Mouse (Mus musculus) layer of hippocampus, postnatal 10 days (tissue): ENCODE measurements around the gene Serpina11. TPM values are rescaled to one million over a fixed set of nuclear protein-coding genes. Genes with fewer than 3 reads are reported as not detected.

Experiments
- DNase-seq, 2 experiments: peaks; one replicate each; pipeline ENCODE4 v3.0.0; 2021; ENCODE audit warnings: low spot score in 2 of 2
- long read RNA-seq: library from polyadenylated mRNA; stranded (forward); transcript quantifications from one replicate; pipeline ENCODE4 v2.0.0, GENCODE M21; 2023
- total RNA-seq, 2 experiments: library from RNA; stranded (reverse); gene quantifications; 2 replicates each; pipeline ENCODE4 v1.2.3; 2021

Serpina11 gene
- not detected for total RNA-seq
- long read RNA-seq, result 0 reads

DNA sequence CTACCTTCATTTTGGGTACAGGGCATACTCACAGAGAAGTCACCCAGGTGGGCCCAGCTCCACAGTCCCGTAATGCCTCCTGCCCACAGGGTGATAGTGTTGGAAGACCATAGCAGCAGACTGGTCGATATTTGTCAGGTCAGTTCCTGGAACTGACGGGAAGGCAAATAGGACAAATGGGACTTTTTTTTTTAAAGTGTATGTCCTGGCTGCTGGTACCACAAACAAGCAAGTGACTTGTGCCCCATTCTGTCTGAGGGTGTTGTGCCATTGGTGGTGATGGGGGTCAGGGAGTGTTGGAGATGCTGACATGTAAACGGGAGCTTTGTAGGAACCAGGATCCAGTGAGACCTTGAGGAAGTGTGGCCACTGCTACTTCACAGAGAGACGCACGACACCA is at the start of gene Serpina11:
Gene Serpina11 (minus strand): TSS at position 101 of the 400 bp plus-strand sequence.
- DNase-seq, result no peak

DNA sequence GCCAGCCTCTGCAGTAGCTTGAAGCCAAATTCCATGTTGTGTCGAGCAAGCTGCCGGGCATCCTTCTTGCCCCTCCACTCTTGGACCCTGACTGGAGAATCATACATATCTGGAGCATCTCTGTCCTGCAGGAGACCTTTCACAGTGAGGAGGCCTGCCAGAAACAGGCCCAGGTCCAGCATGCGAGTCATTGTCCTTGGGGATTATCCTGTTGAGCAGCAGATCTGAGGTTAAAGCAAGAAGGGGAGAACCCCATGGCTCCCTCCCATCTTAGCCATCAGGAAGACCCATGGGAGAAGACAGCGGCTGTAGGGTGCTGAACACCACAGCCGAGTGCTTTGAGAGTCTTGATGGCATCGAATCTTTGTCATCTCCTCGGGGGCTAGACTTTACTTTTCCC is 48.4 kb upstream of the Serpina11 start:
- DNase-seq, result no peak

DNA sequence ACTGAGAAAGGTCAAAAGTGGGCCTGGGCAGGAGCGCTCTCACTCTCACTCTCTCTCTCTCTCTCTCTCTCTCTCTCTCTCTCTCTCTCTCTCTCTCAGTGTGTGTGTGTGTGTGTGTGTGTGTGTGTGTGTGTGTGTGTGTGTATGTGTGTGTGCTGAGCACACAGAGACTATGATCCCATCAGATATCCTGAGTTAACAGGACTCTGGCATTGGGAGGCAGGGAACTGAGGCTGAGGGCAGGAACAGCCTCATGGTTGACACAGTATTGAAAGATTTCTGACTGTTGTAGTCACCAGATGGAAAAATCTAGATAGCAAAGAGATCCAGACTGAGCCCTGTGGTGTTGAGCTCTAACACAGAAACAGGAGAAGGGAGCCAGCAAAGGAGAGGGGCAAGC is 44.0 kb upstream of the Serpina11 start:
- no peak for DNase-seq

DNA sequence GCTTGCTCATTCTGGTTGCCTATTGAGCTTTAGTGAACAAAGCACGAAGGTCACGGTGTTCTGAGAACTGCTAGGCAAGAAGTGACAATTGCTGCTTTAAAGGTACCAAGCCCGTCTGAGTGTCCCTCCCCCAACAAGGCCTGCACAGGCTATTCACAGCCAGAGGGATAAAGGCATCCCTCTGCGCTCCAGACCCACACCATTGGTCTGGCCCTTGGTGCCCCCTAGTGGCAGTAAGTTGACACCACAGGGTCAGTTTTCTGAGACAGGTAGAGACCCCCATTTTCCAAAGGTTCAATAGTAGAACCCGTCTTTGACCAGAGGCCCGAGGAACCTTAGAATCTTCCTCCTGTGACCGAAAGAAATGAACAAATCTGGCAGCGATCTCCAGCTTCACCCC is 40.2 kb upstream of the Serpina11 start:
- peak in 1 of 2 experiments; percentile 17 for DNase-seq

DNA sequence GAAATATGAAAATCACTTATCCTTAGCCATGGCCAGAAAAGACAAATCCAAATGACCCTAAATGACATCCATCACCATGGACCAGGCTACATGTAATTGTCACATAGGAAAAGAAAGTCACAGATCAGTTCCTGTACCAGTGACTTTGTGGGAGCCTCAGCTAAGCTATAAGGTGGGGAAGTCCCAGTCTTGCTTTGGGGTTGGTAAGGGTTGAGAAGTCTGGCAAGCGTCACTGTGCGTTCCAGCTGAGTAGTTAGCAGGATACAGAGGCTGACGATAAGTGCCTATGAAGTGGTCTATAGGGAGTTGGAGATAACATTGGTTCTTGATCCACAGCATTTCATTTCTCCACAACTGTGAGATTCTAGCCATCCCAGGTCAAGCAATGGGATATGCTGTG is 25.5 kb upstream of the Serpina11 start:
- DNase-seq, result no peak

DNA sequence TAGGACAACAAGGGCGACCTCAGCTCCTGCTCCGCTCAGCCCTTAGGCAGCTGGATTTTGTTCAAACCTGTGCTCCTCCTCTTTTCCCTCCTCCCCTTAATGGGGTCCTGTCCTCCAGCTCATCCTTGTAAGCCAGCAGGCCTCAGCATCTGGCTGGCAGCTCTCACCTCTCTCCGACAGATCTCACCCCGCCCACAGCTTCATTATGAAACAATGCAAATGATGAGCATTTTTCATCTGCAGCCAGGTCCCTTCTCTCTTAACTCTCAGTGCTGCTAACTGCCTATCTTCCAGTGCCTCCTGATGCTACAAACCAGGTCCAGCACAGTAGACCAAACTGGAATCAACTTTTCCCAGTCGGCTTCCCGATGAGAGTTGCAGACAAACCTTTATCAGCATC is 23.9 kb upstream of the Serpina11 start, which contains the start of gene Serpina9:
Gene Serpina9 (minus strand): TSS at position 136 of the 400 bp plus-strand sequence.
- DNase-seq, result no peak

DNA sequence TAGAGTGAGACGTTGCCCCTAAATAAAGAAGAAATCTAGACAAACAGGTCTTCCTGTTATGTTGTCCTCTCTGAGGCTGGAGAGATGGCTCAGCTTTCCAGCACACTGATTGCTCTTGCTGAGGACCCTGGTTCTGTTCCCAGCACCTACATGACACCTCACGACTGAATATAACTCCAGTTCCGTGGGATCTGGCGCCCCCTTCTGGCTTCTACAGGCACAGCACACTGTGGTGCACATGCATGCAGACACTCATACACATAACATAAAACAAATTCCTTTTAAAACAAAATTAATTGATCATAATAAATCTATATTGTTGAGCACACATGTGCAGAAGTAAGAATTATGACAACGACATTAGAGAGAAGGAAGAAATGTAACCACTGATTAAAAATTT is 14.9 kb upstream of the Serpina11 start:
- no peak for DNase-seq

DNA sequence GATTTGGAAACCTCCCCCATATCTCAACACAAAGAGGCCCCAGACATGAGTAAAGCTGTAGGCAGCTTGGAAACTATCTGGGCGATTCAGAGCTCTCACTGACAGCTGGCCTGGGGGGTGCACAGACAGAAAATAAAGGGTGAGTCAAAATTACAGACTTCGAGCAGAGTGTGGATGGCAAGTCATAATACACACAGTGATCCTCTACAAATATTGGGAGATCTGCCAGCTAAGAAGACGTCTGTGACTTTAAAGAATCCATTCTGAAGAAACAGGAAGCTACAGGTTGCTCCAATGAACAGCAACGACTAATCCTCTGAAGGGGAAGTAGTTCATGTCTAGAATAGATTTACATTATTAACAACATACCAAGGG is 13.5 kb upstream of the Serpina11 start:
- DNase-seq, result no peak

DNA sequence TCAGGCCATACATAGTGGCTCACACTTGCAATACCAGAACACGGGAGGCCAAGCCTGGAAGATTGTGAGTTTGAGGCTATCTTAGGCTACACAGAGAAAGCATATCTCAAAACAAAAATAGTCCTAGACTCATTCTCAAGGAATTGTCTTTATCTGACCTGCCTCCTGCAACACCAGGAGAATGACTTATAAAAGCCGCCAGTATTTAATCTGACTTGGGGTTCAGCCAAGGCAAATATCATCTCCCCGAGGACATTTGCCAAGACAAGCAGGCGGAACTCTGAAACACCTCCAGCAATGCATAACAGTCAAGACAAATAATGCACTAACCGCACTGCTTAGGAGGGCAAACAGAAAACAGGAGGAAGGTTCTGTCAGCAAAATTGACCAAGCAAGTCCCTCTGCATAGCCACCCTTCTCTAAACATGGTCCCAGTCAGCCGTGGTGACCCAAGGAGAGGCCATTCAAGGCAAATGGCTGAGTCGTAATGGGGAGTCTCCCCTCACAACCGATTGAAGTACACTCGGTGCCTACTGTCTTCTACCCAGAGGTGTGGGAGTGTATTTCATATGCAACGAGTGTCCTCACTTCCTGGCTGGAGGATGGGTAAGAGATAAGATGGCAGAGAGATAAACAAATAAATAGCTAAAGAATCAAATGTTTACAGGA is 12.9 kb upstream of the Serpina11 start:
- DNase-seq, result no peak

DNA sequence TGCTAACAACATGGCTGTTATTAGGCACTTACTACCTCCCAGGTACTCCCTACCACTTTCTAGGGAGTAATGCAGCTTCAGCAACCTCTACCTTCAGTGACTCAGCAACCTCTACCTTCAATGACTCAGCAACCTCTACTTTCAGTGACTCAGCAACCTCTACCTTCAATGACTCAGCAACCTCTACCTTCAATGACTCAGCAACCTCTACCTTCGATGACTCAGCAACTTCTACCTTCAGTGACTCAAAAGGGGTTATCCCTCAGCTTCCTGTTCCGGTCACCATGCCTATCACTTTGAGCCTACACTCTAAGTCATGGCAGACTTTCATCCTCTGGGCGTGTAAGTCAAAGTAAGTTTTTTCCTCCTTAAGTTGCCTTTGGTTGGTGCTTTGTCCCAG is 10.8 kb upstream of the Serpina11 start:
- no peak for DNase-seq

DNA sequence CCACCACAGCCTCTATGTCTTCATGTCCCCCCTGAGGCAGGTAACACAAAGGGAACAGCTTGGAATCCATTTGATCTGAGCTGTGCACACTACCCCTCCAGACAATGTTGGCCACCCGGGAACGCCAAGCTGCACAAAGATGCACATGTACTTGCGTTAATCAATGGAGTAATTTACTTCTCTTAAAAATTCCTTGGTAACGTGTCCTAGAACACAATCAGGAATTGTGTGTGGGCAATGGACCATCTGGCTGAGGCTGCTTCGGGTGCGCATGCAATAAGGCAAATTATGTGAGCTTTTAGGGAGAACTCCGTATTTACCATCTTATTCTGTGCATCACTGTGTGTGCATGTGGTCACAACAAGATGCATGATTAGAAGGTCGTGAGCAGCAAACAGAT is 9.9 kb upstream of the Serpina11 start:
- no peak for DNase-seq

DNA sequence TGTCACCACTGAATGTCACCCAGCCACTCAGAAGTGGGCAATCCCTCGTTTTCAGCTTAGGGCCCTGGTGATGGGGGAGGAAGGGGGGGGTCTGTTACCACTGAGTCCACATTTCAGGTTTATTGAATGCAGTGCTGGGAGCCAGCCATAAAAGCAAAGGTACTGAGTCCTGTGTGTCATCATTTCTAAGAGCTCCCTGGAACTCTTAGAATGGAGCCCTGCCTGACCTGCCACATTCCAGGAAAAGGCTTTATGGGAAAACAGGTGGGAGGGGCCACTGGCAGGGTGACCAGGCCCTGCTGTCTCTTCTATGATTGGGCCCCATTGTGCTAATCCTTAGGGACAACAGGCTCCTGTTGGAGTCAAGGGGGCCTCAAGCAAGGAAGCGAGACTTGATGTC is 6.8 kb upstream of the Serpina11 start:
- no peak for DNase-seq

DNA sequence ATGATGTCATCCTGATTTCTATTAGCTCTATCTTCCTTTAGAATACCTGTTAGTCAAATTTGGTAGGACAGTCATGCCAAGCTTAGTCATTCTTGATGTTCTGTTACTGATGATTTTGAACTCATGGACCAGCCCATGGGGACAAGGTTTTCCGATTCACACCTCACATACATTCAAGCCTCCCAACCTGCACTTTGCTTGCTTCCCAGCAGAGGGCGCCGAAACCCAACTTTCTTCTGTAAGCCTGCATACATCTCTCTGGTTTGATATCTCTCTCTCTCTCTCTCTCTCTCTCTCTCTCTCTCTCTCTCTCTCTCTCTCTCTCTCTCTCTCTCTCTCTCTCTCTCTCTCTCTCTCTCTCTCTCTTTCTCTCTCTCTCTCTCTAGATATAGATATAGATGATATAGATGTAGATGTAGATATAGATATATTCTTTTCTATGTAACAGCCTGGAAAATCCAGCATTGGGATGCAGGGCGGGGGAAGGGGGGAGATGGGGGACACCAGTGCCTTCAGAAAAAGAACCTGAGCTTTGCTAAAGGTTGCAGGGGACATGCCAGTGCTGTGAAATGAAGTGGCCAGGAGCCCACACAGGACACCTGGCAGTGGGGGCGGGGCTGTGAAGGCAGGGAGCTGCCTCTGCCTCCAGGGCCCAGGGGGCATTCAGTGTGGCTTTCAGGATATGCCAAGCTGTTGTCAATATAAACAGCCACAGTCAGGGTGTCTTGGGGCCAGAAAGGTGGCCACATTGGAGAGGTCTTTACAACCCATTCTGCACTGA is 5.7 kb upstream of the Serpina11 start:
- DNase-seq, result peak; percentile 82 to 87

DNA sequence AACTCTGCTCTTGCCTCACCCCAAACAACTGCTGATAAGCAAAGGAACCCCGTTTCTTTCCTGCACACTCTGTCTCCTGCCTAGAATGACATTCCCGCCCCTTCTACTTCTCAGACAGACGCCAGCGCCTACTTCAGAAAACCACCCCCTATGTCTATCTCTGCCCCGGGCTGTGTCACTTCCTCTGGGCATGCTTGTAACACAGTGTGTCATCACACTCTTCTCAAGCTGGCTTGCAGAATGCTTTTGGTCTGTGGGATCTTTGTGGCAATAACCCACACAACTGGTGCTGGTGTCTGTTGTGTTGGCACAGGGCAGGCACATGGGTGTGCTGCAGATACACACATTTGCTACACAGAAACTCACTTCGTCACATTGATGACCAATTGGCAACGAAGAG is 3.2 kb upstream of the Serpina11 start:
- no peak for DNase-seq

DNA sequence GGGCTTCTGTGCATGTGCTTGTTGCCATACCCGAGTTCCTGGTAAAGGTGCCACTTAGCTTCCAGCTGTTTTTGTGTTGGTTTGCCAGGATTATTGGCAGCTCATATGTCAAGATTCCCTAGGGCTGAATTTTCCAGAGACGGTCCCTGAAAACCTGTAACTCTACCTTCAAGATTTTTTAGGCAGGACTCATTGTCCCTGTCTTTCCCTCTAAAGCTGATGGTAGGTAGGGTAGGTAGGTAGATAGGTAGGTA is 316 bp downstream of the Serpina11 start:
- no peak for DNase-seq

DNA sequence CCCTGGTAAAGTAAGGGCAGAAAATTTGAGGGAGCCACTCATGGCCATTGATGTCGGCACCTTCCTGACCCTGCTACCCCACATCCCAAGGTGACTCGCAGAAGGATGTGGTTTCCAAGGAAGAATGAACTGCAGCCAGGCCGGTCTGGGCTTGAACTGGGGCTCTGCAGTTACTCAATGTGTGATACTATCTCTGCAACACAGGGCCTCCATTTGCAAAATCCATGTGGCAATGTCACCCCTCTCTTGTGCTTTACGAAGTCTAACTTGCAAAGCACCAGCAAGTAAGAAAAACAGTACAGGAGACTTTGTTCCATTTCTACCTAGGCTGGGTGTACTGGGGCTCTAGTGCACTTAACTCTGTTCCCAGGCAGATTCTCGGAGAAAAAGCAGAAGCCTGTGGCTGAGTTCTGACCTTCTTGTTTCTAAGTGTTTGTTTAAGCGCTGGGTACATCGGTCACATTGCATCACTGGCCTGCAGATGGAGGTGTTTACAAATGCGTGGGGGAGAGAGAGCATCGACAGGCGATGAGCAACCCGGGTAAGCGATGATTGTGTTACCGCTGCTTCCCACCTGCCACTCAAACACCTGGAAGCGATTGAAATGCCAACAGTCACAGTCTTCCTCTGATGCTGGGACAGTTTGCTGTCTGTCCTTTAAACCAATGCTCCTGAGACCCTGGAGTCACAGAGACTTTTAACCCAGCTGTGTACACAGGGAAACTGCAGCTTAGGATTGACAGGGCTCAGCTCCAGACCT is 823 bp downstream of the Serpina11 start:
- no peak for DNase-seq

DNA sequence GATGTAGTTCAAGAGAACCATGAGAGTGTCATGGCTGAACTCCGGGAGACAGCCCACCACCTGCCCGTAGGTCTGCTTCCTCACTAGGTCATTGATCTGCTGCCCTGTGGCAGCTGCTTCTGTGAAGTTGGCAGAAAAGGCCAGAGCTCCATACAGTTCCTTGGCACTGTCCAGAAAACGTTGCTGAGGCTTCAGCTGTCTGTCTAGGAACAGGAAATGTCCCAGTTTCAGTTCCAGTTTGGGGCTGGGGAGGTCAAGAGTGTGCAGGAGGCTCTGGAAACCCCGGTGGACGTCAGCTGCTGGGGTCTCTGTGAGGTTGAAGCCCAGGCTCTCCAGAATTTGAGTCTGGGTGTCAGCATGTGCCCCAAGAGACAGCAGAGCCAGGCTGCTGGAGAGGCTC is 3.9 kb downstream of the Serpina11 start:
- no peak for DNase-seq

DNA sequence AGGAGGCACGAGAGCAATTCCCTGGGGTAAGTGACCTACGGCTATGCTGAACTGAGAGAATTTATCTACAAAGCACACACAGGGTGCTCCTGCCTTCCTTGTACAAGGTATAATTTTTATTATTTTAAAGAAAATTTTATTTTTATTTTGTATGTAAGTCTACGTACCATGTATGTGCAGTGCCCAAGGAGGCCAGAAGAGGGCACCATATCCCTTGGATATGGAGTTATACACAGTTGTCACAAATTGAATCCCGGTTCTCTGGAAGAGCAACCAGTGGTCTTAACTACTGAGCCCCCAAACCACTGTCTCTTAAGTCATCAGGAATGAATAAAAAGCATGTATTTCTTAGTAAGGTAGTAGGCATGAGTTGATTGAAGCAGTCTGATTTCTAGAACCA is 4.8 kb downstream of the Serpina11 start:
- peak; percentile 77 for DNase-seq

DNA sequence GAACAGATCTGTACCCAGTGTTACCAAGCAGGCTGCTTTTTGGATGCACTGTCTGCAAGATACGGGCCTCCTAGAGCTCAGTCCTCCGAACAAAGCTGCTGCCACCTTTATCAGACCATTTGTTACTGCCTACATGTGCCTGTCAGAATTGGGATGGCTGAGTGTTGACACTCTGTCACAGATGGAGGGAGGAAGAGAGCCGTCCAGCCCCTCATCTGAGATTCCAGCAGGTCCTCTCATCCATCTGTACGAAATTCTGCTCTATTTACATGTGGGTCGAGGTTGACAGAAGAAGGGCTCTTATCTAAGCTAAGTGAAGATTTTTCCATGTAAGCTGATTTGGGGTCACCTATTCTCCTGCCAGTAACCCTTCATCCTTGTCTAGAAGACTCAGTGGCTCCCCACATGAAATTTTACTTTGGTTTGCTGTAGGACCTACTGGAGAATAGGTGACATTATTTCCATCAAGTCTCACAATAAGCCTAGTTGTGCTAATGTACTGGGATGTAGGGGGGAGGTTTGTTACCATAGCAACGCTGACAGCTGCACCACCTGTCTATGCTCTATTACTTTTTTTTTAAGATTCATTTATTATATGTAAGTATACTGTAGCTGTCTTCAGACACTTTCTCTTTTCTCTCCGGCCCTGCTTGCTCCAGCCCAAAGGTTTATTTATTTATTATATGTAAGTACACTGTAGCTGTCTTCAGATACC is 8.0 kb downstream of the Serpina11 start:
- DNase-seq, result peak in 1 of 2 experiments; percentile 33

DNA sequence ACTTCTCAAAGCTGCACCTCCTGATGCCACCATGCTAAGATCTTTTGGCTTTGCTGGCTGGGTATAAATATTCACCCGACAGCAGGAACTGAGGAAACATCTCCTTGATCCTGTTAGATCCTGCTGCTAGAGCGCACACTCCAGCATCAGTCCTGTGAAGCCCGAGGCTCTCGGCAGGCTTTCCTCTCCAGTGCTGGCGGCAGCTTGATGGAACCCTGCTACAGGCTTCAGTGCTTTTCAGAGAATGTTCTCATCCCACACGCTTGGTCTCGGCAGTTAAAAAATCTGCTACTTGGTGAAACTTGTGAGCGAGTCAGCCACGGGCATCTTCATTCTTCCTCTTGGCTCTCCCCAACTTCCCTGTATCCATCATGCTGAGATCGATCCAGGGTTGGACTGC is 11.5 kb downstream of the Serpina11 start:
- DNase-seq, result no peak

DNA sequence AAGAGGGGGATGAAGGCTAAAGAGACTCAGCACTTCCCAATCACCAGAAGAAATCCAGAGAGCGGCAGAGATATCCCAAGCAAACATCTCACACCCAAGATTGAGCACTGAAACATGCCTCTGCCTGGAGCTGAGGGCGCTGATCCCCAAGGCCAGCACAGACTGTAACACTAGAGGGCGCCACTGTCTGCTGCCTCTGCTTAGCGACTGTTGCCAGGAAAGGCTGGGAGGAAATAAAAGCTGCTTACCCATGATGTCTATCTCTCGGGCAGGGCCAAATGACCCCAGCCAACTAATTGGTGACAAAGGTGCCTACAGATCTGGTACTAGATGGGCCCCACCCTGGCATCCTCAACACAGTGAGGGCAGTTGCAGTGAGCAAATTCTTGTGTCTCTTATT is 11.9 kb downstream of the Serpina11 start:
- no peak for DNase-seq

DNA sequence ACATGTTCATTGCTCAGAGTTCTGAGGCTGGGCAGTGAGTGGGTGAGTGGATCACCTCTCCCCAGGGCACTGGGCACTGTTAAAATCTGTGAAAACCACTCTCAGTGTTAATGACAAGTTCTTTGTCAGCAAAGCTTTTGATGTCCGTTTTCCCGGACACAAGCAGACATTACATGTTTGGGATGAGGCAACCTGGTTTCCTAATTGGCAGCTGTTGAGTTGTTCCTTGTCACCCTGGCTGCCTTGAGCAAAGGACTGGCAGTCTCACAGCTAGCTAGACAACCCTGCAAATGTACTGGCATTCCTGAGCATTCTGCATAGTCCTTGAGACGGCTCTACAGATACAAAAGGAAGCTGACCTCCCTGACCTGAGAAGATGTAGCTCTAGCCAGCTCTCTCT is 12.7 kb downstream of the Serpina11 start:
- no peak for DNase-seq
